Mouse (Mus musculus) ovary, postnatal 36 days (tissue): ENCODE results near the gene Gmds.

Experiments used
- DNase-seq: peaks from one replicate; pipeline ENCODE4 v3.0.0; 2022; ENCODE audit warnings: low spot score, mixed read lengths

The Gmds gene

DNA sequence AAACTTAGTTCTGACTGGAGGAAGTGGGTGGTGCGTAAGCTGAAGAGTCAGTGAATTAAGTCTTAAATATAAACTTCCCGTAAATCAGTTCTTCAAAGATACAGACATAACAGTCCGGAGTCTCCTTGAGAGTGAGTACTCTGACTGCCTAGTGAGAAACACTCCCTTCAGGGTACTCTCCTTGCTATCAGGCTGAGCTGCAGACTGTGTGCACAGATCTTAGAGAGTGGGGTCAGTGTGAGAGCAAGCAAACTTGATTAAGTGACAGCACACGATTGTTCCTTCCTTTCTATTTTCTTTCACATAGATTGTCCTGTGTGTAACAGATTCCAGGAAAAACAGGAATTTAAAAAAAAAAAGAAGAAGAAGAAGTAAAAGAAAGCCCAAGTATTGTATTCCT lies 382.4 kb downstream of the Gmds start:
- no peak for DNase-seq

DNA sequence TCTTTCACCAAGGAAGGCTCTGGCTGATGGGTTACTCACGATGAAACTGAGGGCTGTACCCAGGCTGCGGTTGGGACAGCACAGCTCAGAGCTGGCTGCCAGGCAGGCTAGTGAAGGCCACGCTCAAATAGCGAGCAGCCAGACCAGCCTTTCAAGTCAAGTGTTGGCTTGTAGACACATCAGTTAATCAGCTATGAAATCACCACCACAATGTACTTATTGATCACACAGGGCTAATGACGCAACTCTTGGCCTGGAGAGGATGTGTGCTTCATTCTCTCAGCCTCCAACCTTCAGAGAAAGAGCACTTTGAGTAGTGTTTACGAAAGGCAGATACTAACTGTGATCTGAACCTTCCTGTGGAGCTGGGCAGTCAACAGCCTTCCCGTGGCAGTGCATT lies 383.4 kb downstream of the Gmds start:
- no peak for DNase-seq

DNA sequence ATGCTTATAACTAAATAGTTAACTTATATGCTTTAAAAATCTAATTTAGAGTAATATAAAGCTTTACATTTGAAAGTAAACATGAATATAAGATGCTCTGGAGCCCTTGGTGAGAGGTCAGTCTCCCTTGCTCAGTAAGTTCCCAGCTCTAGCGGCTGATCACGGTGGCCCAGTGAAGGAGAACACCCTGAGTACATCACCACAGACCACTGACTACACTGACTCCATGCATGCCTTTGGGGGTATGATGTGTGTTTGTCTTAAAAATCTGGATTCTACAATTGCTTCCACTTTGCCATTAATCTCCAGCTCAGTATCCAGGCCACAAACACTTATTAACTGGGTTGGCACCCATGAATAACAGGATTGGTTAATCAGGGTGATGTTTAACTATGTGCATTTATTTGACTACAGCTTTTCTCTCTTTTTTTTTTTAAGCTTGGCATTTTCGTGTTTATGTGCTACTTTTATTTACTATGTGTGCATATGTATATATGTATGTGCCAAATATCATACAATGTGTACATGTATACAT lies 393.8 kb downstream of the Gmds start:
- no peak for DNase-seq

DNA sequence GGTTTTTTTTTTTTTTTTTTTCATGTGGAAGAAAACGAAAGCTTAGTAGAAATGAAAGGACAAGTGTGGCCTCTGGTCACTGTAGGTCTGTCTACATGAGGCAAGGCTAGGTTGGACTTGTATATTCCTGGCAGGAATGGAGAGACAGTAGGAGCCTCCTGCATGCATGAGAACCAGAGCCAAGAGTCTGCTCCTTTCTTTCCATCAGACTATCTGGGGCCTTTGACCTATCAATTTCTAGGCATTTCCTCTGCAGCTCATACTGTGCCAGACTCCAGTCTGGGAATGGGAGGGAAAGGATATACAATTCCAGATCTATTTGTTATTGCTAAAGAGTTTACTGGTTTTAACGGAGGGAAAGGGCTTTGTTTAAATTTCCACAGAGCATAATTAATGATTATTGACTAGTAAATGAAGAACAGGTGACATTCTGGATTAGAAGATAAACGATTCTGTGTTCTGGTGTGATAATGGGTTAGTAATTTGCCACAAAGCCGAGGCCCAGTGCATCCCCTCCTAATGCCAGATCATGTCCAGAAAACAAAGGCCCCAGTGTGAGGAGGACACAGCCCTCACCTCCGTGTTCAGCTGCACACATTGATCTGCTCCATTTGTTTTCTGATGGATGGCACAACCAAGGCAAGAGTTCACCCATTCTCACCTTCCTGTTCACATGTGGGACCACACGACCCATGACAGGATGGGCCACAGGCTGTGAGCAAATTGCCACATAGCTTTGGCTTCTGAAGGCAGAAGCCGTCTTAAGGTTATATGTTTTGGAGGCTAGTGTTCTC lies 394.9 kb downstream of the Gmds start:
- DNase-seq: no peak

DNA sequence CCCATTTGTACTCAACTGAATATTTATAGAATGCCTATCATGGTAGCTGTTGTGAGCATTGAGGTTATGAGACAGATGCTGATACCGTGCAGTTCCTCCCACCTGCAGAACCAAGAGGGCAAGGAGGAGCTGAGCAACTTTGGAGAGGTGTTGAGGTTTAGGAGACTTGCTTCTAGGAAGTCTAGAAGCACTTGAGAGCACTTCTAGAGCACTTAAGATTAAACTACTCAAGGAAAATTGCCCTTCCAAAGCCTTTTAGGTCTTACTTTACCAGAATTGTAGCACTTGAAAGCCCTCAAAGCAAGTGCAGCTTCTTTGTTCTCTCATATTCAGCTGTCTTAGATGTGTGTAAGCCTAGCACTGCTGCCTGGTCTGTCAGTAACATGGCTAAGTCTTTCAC lies 409.2 kb downstream of the Gmds start:
- no peak for DNase-seq

DNA sequence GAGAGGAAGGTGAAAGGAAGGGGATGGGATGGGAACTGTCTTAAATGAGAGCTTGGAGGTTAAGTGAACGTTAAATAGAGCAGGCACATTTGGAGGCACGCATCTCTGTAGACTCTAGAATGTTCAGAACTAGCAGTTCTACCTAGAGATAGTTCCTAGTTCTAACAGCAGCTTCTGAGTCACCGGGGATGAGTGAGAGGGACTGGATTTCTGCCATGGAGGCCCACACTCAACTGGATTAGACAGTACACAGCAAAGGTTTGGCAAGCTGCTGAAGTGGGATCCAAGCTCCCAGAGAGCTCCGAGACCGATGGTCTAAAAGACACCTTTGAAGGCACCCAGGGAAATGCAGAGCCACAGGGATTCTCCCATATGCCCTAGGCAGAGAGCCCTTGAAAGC lies 411.9 kb downstream of the Gmds start:
- DNase-seq: no peak

DNA sequence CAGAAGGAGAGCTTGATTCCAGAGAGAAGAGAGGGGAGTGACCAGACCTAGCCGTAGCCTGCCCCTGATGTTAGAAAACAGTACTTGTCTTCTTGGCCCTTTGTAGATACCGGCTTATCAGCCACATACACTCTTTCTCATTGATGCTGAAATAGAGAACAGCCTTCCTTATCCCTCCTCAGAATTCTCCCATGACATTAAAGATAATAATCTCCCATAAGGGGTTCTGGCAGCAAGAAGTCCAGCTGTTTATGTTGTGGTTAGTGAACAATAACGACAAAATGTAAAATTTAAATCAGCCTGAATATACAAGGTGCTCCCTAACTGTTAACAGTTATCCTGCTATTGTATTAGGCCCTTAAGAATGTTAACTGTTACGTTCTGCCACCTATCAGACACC lies 414.0 kb downstream of the Gmds start:
- no peak for DNase-seq

DNA sequence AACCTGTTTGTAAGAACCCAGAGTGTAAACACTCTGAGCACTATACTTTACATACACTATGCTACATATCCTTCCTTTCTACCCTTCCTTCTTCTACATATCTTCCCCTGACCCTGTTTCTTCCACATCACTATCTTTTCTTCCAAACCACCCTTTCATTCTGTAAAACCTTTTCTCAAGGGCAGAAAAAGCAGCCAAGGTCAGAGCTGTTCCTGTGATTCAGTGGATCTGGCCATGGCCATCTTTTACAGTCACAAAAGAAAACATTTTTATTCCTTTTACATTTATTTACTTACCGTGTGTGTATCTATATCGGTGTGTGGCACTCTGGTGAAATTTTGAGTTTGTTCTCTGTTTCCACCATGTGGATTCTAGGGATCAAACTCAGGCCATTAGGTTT lies 418.8 kb downstream of the Gmds start:
- DNase-seq: no peak

DNA sequence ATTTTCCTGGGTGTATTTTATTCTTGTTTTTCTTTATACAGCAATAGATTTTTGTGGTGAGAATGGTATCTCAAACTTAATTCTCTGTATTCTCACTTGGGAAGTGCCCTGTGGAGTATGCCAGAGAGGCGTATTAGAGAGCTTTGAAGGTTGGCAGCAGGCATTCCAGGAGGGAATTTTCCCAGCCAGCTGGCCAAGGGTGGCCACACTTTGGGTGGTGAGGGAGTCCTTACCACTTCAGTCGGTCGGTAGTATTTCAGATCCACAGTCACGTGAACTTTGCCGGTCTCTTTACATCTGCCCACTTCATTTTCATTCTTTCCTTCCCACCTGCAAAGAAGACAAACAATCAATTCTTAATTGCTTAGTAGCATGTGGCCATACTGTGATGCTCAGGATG lies 421.2 kb downstream of the Gmds start:
- no peak for DNase-seq

DNA sequence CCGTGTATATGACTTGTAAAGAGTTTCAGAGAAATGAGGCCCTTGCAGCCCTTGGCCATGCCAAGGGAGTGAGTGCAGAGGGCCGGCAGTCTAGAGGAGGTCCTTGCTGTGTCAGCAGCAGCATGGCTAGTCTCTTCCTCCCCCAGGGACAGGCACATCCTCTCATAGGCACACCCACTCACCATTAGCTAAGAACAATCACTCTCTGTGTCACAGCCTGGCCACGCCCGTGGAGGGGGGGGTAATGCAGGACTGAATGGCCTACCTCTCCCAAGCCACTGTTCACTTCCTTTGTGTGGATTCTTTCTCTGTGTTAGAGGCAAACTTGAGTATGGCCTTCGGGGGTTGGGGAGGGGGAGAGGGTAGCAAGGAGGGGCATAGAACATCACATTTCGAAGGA lies 422.8 kb downstream of the Gmds start:
- DNase-seq: no peak

DNA sequence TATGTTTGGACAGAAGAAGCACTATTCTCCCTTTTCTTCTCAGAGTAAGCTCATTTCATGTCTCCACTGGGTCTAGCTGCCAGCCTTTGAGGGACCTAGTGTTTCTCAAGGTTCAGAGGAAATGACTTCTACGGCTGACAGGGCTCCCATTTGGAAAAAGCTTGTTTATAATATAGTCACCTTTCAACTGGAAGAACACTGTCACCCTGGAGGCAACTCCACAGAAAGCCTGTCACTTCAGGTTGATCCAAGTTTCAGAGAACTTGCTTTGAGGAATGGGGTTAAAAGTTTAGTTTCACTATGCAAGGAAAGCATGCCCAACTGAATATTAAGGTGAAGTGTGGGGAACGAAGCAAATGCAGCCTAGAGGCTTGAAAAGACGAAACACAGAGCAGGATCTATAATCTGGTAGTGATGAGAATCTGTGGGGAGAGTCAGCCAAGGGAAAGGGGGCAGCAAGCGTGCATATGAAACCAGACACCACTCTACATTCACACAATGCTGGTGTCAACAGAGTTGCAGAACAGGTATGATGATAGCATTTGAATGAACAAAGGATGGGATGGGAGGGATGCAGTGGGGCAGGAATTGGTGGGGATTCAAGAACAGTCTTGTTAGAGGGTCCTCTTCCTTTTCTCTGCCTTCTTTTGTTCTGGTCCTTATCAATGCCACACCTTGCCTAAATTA lies 423.5 kb downstream of the Gmds start:
- DNase-seq: no peak

DNA sequence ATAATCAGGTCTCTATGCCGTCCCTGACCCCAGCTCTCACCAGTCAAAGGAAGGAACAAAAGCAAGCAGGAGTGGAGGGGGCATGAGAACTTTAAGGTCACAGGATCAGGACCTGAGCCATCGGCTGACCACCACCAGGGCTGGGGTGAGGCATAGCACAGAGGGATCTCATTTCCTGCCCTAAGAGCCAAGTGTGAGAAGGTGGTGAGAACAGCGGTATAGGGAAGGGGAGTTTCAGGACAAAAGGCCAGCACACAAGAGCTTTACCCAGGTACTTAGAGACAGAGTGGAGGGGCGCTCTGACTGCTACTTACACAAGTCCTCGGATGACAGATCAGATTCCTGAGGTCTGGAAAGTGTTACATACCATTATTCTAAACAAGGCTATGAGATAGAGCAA lies 426.6 kb downstream of the Gmds start:
- DNase-seq: no peak

DNA sequence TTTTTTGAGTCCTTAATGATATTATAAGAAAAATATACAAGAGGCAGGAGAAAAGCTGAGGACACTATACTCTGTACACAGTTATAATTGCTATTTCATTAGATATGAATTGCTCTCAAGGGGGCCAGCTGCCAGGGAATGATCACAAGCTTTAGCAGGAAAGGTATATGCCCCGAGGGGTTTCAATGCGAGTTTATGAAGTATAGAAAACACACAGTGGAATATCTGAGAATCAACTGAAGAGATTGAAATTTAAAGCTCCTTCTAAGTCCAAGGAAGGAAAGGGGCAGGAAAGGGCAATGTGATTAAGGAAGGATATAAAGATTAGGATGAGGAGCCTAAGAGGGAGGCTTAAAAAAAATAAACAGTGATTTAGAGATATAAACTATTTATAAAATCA lies 427.2 kb downstream of the Gmds start:
- DNase-seq: no peak

DNA sequence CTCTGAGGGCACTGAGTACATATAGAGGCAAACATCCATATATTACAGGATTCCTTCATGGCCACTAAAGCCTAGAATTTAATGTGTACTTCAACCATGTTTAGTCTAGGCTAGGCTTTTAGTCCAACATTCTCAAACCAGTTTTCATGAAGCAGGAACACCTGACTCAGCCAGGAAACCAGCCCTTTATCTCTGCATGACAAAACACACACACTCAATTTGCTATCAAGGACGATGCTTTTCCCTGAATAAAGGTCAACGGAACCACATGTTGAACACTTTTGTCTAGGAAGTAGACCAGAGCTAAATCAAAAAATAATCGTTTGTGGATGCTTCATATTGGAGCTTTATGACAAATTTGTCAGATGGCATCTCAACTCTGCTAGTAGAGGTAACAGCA lies 429.5 kb downstream of the Gmds start:
- no peak for DNase-seq

DNA sequence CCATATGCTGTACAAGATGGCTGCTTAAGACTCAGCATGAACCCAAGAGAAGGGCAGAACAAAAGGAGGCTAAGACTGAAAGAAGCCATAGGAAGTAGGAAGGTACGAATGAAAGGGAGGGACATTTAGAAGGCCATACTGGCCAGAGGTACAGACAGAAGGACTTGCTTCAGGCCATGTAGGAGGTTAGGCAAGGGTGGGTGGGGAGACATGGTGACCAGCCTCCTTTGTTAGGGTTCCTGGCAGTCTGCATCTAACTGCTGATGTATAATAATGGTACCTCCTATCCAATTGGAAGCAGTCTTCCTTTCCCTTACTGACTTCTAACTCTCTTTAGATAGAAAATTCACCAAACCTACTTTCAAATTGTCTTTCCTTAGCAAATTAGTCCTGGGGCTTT lies 432.0 kb downstream of the Gmds start:
- DNase-seq: no peak

DNA sequence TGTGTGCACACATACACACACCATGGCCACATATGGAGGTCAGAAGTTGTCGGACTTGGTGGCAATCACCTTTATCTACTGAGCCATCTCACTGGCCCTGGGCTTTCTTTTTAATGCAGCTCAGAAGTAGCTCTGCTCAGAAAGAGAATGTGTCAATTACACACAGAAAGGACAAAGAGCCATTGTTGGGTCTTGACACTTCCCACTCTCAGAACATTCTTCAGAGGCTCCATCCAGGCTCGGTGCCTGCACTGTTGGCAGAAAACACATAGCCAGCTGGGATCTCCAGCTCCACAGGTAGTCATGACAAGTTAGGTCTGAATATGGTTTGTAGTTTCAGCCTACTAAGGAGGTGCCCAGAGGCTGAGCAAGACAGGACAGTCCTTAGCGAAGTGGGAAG lies 438.3 kb downstream of the Gmds start:
- DNase-seq: no peak

DNA sequence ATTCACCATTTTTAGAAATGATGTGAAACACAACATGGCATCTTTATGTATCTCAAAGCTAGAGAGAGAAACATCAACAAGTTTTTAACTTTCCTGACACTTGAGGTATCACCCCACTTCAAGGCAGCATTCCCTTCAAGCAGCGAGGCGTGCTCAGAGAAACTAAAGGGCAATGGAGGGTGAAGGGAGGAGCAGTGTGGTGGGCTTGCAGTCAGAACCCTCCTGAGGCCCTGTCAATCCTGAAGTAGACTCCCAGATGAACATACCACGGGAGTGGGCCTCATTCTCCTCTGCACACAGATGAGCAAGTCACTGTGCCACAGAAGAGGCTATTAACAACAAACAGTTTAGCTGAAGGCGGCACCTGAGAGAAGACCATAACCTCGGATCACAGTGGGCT lies 439.1 kb downstream of the Gmds start:
- no peak for DNase-seq

DNA sequence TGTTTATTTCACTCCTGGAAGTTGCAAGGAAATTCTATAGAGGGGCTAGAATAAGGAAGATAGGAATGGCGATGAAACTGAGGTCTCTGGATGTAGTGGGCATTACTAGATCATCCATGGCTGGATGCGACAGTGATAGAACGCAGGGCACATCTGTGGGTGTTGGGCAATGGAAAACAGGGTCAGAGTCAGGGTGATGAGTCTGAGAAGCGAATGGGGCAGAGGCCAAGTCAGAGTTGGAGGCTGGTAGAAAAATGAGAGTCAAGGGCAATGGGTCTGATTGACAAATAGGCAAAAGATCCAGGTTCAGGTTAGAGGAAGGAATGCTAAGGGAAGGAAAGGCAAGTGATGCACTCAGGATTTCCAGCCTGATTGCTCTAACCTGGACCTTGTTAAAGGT lies 441.0 kb downstream of the Gmds start:
- DNase-seq: no peak

DNA sequence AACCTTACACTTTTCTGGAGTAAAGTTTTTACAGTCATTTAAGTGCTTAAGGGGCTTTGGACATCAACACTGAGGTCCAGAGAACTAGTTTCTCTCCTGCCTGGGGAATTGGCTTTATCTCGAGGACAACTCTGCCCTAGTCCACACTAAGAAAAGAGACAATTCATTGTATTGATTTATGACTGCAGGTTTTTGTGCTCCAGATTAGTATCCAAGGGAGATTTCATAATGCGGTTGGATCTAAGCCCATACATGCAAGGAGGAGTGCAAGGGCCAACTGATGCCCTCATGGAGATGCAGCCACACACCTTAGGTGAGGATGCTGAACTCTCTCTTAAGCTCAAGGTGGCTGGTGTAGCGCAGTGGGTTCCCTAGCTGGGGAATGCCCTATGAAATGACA lies 444.0 kb downstream of the Gmds start:
- DNase-seq: no peak

DNA sequence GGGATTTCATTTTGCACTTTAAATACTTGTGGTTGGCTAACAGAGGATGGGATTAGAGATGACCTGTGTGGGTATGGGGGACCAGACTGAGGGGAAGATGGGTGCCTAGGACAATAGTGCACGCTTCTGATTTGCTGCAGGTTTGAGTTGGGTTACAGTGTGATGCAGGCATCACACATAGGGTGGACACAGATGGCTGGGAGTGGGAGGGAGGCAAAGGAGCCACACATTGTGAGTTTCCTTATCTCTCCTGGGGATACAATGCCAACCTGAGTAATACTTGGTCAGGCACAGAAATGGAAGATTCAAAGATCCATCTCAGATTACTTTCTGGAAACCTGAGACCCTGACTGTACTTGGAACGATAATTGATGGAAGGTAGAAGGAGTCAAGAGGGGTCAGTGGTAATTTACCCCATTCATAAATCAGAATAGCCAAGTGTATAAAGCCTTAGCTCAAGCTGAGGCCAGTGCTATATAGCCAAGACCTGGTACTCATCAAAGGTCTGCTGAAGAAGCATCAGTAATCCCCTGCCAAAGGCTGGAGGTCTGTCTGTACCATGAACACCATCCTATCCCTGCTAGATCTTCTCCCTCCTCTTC lies 445.5 kb downstream of the Gmds start:
- no peak for DNase-seq

DNA sequence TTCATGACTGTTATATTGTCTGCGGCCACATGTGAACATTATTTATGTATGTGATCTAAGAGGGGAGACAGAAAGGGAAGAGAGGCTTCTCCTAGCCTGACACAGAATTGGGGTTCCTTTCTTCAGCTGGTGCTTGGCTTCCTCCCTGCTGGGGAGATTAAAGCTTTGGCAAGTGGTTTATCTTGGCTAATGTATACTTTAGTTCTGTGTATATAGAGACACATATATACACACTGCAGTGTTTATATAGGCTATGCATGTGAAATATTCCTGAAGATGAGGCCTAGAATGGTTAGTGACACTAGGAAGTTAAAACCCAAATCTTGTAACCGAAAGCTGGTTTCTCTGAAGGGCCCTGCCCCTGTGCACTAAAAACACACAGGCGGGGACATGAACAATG lies 450.0 kb downstream of the Gmds start:
- DNase-seq: no peak

DNA sequence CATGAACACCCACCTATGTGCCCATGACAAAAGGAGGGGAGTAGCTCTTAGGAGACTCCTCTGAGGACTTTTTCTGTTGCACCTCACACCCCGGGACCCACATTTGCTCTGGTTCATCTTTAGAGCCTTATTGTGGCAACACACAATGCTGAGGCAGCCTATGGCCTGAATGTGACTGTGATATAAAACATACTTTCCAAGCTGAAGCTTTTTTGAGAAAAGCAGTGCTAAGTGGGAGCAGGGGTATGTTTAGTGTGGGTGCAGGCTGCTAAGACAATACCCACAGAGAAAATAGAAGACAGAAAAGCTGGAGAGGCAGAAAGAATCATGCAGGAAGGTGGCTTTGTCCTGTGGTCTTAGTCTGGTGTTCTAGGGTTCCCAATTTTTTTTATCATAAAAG lies 452.8 kb downstream of the Gmds start:
- no peak for DNase-seq

DNA sequence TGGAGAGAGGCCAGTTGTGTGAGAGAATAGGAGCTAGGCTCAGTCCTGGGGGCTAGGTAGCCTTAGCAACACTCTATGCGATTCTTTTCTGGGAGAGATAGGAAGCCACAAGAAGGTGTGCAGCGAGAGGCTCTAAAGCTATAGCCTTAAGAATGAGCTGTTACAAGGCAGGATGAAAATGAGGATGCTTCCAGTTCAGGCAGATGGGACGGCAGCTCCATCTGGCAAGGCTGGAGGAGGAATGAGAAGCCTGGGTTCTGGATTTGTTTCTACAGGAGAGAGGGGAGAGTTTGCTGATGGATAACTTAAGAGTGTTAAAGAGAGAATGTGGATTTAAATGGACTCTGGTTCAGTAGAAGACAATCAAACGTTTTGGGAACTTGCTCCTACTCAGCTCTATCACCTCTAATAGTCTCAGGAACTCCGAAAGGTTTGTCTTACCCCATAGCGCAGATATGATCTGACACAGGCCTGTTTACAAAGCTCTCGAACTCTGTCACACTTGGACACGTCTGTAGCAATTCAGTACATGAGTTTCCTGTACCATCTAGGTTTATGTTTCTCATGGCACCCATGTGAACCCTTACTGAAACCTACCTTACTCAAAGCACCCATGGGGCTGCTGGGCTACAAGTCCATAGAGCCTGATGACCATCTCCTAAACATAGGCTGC lies 459.6 kb downstream of the Gmds start:
- DNase-seq: no peak
